Mouse (Mus musculus): ENCODE data around the gene Grk5.

DNA sequence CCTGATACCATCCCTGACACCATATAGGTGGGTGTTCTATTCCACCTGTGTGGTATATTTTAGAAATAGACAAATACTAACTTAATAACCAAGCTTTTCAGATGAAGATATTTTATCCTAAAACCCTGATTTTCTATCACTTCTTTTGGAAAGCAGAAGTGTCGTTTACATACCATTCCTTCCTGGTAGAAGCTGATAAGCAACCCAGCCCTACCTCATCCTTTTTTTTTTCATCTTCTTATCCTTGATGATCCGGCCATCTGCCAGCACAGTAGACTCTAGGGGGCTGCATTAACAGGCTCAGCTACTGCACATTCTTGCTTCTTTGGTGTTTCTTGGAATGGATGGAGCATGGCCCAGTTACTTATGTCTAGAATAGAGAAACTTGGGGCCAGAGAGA lies 195.7 kb downstream of the Grk5 start:
- no peak for TF ChIP-seq CTCF (IDR thresholded peaks at IDR 0.05; ENCODE audit: control insufficient read depth, insufficient read depth, low read length)
- no peak for TF ChIP-seq POLR2A (IDR thresholded peaks at IDR 0.05; ENCODE audit: borderline replicate concordance, control insufficient read depth, low read depth, low read length)
